Mouse (Mus musculus) ovary, postnatal 10 days (tissue): ENCODE results near the gene Ccdc194.
"Not testable (repeated sequence)": the region's sequence is repeated elsewhere in the genome, so short reads cannot be mapped to it uniquely, and the experiment has no call there.

Experiments used
- DNase-seq: peaks from one replicate; pipeline ENCODE4 v3.0.0; 2022; ENCODE audit warnings: low spot score

Ccdc194 gene

GRCm38 (mm10) chr8:71554001-71554400 lies 28.5 kb upstream of the Ccdc194 start:
- DNase-seq, result no peak

GRCm38 (mm10) chr8:71552770-71553169 lies 27.3 kb upstream of the Ccdc194 start:
- no peak for DNase-seq

- no peak for DNase-seq
Measured at GRCm38 (mm10) chr8:71550754-71551153, 25.2 kb upstream of the Ccdc194 start.

- DNase-seq, result no peak
Measured at GRCm38 (mm10) chr8:71547590-71547989, 22.1 kb upstream of the Ccdc194 start.

- DNase-seq, result no peak
Measured at GRCm38 (mm10) chr8:71545053-71545452, 19.5 kb upstream of the Ccdc194 start.

GRCm38 (mm10) chr8:71543755-71544154 lies 18.2 kb upstream of the Ccdc194 start:
- no peak for DNase-seq

- DNase-seq, result peak; percentile 71
Measured at GRCm38 (mm10) chr8:71542632-71543343, 17.3 kb upstream of the Ccdc194 start, which contains the start of gene Mvb12a. Mvb12a (plus strand) TSS chr8:71542922.

GRCm38 (mm10) chr8:71537028-71537867 lies 11.7 kb upstream of the Ccdc194 start, which contains the start of gene Bst2:
Bst2 (minus strand) TSS chr8:71537456.
- DNase-seq, result peak; percentile 49

GRCm38 (mm10) chr8:71535663-71536062 lies 10.2 kb upstream of the Ccdc194 start:
- DNase-seq, result no peak

GRCm38 (mm10) chr8:71534263-71534810 lies 8.8 kb upstream of the Ccdc194 start:
- DNase-seq, result no peak

GRCm38 (mm10) chr8:71530735-71531467 lies 5.4 kb upstream of the Ccdc194 start:
- DNase-seq, result not testable (repeated sequence)

GRCm38 (mm10) chr8:71528362-71529073 lies 3.0 kb upstream of the Ccdc194 start:
- DNase-seq, result no peak

- DNase-seq, result no peak
Measured at GRCm38 (mm10) chr8:71527162-71527870, 1.8 kb upstream of the Ccdc194 start.

- DNase-seq, result no peak
Measured at GRCm38 (mm10) chr8:71526272-71526671, 761 bp upstream of the Ccdc194 start.

- peak; percentile 93 for DNase-seq
Measured at GRCm38 (mm10) chr8:71521634-71522033, 3.9 kb downstream of the Ccdc194 start.

- not testable (repeated sequence) for DNase-seq
Measured at GRCm38 (mm10) chr8:71519037-71519825, 6.3 kb downstream of the Ccdc194 start.

GRCm38 (mm10) chr8:71516786-71517185 lies 8.7 kb downstream of the Ccdc194 start:
- no peak for DNase-seq

- no peak for DNase-seq
Measured at GRCm38 (mm10) chr8:71515043-71515442, 10.5 kb downstream of the Ccdc194 start.

GRCm38 (mm10) chr8:71513018-71513754 lies 12.3 kb downstream of the Ccdc194 start:
- no peak for DNase-seq
